In the genomic region with DNA sequence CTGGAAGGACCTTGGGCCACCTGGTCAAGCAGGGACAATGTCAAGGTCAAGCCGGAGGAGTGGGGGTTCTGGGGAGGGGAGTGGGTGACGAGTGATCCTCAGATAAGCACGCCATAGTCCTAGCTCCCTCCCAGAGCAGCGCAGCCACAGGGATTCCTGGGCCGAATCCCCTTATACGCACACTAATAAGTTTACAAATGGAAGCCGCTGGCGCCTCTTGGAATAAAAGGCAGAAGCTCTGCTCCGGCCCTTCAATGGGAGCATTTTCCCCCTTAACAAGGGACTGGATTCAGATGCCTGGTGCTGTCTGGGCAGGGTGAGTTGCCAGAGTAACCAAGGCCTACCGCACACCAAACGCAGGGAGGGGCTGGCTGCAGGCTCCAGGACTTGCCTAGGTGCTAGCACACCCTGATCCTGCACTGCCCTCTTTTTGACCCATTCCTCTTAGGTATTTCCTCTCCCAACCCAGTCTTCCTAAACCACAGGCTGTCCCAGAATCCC, we compare ENCODE assay signal across 8 mouse cellular contexts. TPM values are rescaled to one million over a fixed set of nuclear protein-coding genes. Genes with fewer than 3 reads are reported as not detected.
DNase-seq lines count a peak whose midpoint lies in the region; ATAC-seq and TF ChIP-seq lines count a peak whose summit lies in the region.

No protein-coding gene starts in this region.

- no peak for TF ChIP-seq CTCF in kidney, adult 2 months (conservative IDR thresholded peaks at IDR 0.05; ENCODE audit: insufficient read depth, insufficient read length, low read depth, low read length)
- no peak for TF ChIP-seq CTCF in stomach, postnatal 0 days (IDR thresholded peaks at IDR 0.05; ENCODE audit: low read depth)

- no peak; the same call in 1 of the 2 replicates for ATAC-seq in kidney, embryonic 15.5 days (replicated peaks; ENCODE audit: low FRiP score)
- 0 out of 2 replicates have a peak, but pooled peaks have one; percentile 33 for ATAC-seq in forebrain, embryonic 14.5 days
- ATAC-seq in liver, embryonic 13.5 days (ENCODE audit: low read depth) = no peak
- no peak for ATAC-seq in stomach, postnatal 0 days (ENCODE audit: low FRiP score, low TSS enrichment)
- no peak for ATAC-seq in erythroblast, adult 5-6 weeks (replicated peaks; ENCODE audit: low FRiP score, poor library complexity, severe bottlenecking)

- H3K27ac ChIP-seq in kidney, embryonic 15.5 days = no peak overlapping the region
- no peak overlapping the region for H3K27ac ChIP-seq in kidney, adult 2 months (ENCODE audit: insufficient read depth, low read depth, low read length)
- no peak overlapping the region for H3K27ac ChIP-seq in brown adipose tissue, adult 24 weeks (replicated peaks; ENCODE audit: low read depth, low read length)
- H3K27ac ChIP-seq in forebrain, embryonic 14.5 days (ENCODE audit: low read depth, low read length) = no peak overlapping the region; the same call in 1 of the 2 replicates
- H3K27ac ChIP-seq in liver, embryonic 13.5 days = no peak overlapping the region
- no peak overlapping the region for H3K27ac ChIP-seq in stomach, postnatal 0 days (replicated peaks)

- no peak overlapping the region for H3K9ac ChIP-seq in kidney, embryonic 15.5 days
- peak overlapping the region; percentile 68 for H3K9ac ChIP-seq in forebrain, embryonic 14.5 days (ENCODE audit: low read length)
- no peak overlapping the region for H3K9ac ChIP-seq in liver, embryonic 13.5 days
- H3K9ac ChIP-seq in stomach, postnatal 0 days (ENCODE audit: low read length) = no peak overlapping the region

- H3K4me1 ChIP-seq in kidney, embryonic 15.5 days = peaks cover 34% of the 10 kb centered on the region
- no peaks in the 10 kb centered on the region for H3K4me1 ChIP-seq in kidney, adult 2 months (ENCODE audit: control insufficient read depth, insufficient read depth, low read length)
- H3K4me1 ChIP-seq in brown adipose tissue, adult 24 weeks (ENCODE audit: control insufficient read depth, insufficient read depth, insufficient read length, low read length) = no peaks in the 10 kb centered on the region; the same call in 1 of the 2 replicates
- peaks cover 14% of the 10 kb centered on the region for H3K4me1 ChIP-seq in forebrain, embryonic 14.5 days (ENCODE audit: control insufficient read depth, insufficient read depth, low read length)
- H3K4me1 ChIP-seq in liver, embryonic 13.5 days (replicated peaks) = no peaks in the 10 kb centered on the region
- no peaks in the 10 kb centered on the region for H3K4me1 ChIP-seq in stomach, postnatal 0 days (replicated peaks; ENCODE audit: control insufficient read depth, insufficient read depth)

- 11% methylated on average over 11 of the region's 11 CpGs for WGBS in kidney, embryonic 15.5 days
- 44% methylated on average over 11 of the region's 11 CpGs for WGBS in kidney, adult 2 months
- WGBS in forebrain, embryonic 14.5 days = 2% methylated on average over 11 of the region's 11 CpGs
- WGBS in liver, embryonic 13.5 days (ENCODE audit: insufficient replicate concordance) = 10% methylated on average over 11 of the region's 11 CpGs
- WGBS in stomach, postnatal 0 days = 11% methylated on average over 11 of the region's 11 CpGs

- peak overlapping the region; percentile 52 for H3K4me3 ChIP-seq in kidney, embryonic 15.5 days (replicated peaks)
- H3K4me3 ChIP-seq in kidney, adult 2 months (ENCODE audit: insufficient read depth, low read depth, low read length) = no peak overlapping the region
- peak overlapping the region; percentile 58 for H3K4me3 ChIP-seq in brown adipose tissue, adult 24 weeks (ENCODE audit: insufficient read depth, low read depth, low read length)
- H3K4me3 ChIP-seq in forebrain, embryonic 14.5 days (ENCODE audit: low read depth, low read length) = peak overlapping the region; percentile 48
- no peak overlapping the region for H3K4me3 ChIP-seq in liver, embryonic 13.5 days (replicated peaks)
- H3K4me3 ChIP-seq in stomach, postnatal 0 days (ENCODE audit: low read depth, low read length) = peak overlapping the region; percentile 48

- DNase-seq in kidney, adult 2 months = no peak
- DNase-seq in forebrain, embryonic 14.5 days (ENCODE audit: low spot score) = peak; percentile 67
- DNase-seq in liver, embryonic 13.5 days = no peak
- DNase-seq in stomach, postnatal 0 days (ENCODE audit: low spot score) = peak; percentile 42
- DNase-seq in ovary, postnatal 10 days (ENCODE audit: low spot score) = no peak

- H3K36me3 ChIP-seq in kidney, embryonic 15.5 days = no peaks in the 10 kb centered on the region
- H3K36me3 ChIP-seq in kidney, adult 2 months (ENCODE audit: control insufficient read depth, insufficient read depth, low read length) = no peaks in the 10 kb centered on the region
- no peaks in the 10 kb centered on the region for H3K36me3 ChIP-seq in forebrain, embryonic 14.5 days (ENCODE audit: control insufficient read depth, insufficient read depth, low read length)
- H3K36me3 ChIP-seq in liver, embryonic 13.5 days = no peaks in the 10 kb centered on the region
- no peaks in the 10 kb centered on the region for H3K36me3 ChIP-seq in stomach, postnatal 0 days (ENCODE audit: control insufficient read depth, insufficient read depth, low read length)

- peak overlapping the region; percentile 97 for H3K4me2 ChIP-seq in kidney, embryonic 15.5 days
- H3K4me2 ChIP-seq in forebrain, embryonic 14.5 days (ENCODE audit: low read length) = peak overlapping the region; percentile 97
- peak overlapping the region; percentile 65 for H3K4me2 ChIP-seq in liver, embryonic 13.5 days
- peak overlapping the region; percentile 86 for H3K4me2 ChIP-seq in stomach, postnatal 0 days (replicated peaks; ENCODE audit: low read depth)

- no peaks in the 10 kb centered on the region for H3K9me3 ChIP-seq in kidney, embryonic 15.5 days (replicated peaks)
- no peaks in the 10 kb centered on the region for H3K9me3 ChIP-seq in forebrain, embryonic 14.5 days (replicated peaks; ENCODE audit: control insufficient read depth, low read length)
- H3K9me3 ChIP-seq in liver, embryonic 13.5 days (replicated peaks) = no peaks in the 10 kb centered on the region
- H3K9me3 ChIP-seq in stomach, postnatal 0 days (ENCODE audit: control insufficient read depth, low read length) = no peaks in the 10 kb centered on the region

- no peak for TF ChIP-seq EP300 in stomach, postnatal 0 days (optimal IDR thresholded peaks at IDR 0.05)

- peaks cover 15% of the 10 kb centered on the region; the same call in 1 of the 2 replicates for H3K27me3 ChIP-seq in kidney, embryonic 15.5 days
- H3K27me3 ChIP-seq in kidney, adult 2 months (replicated peaks; ENCODE audit: control insufficient read depth, insufficient read depth, low read length) = no peaks in the 10 kb centered on the region
- no peaks in the 10 kb centered on the region for H3K27me3 ChIP-seq in forebrain, embryonic 14.5 days (replicated peaks; ENCODE audit: control insufficient read depth, insufficient read depth, low read length)
- H3K27me3 ChIP-seq in liver, embryonic 13.5 days = peaks cover 49% of the 10 kb centered on the region
- H3K27me3 ChIP-seq in stomach, postnatal 0 days (ENCODE audit: control insufficient read depth, insufficient read depth, low read length) = no peaks in the 10 kb centered on the region; the same call in 1 of the 2 replicates

- no peak for TF ChIP-seq POLR2A in kidney, adult 2 months (IDR thresholded peaks at IDR 0.05; ENCODE audit: low read depth, low read length)

RNA-seq across cellular contexts. Expression of a gene that starts 46.2 kb away (rescaled TPM):
- 3.5 and 4.0 TPM in 2 replicates for polyA plus RNA-seq in kidney, embryonic 15.5 days (2015; fragmentation: Nextera tagmentation; extraction: Ambion mirVana)
- 0.05 and 0.11 TPM in 2 replicates for polyA plus RNA-seq in kidney, adult 2 months (2012; rRNA removed)
- polyA plus RNA-seq in brown adipose tissue, adult 24 weeks (2012; ENCODE audit: insufficient read depth, insufficient read length, missing spikeins) = 0.21 and 0.36 TPM in 2 replicates
- 1.4 and 1.9 TPM in 2 replicates for polyA plus RNA-seq in forebrain, embryonic 14.5 days (2014; fragmentation: Nextera tagmentation; extraction: Ambion mirVana)
- 1.1 and 1.5 TPM in 2 replicates for polyA plus RNA-seq in liver, embryonic 13.5 days (2015; fragmentation: Nextera tagmentation; extraction: Ambion mirVana)
- polyA plus RNA-seq in stomach, postnatal 0 days (2015; fragmentation: Nextera tagmentation; extraction: Ambion mirVana) = 0.10 and 0.19 TPM in 2 replicates
- total RNA-seq in erythroblast, adult 5-6 weeks (2015; ENCODE audit: low replicate concordance) = not detected in 2 replicates
- not detected in 2 replicates for total RNA-seq in erythroblast, adult 5-6 weeks (2017; ENCODE audit: low replicate concordance)

Comparison
In these comparisons a context has a peak if more than half of its experiments do, and no peak if none do; other contexts are left out.
1. H3K4me3 ChIP-seq: peak in kidney, embryonic 15.5 days (single experiment), brown adipose tissue, adult 24 weeks (single experiment), forebrain, embryonic 14.5 days (single experiment) and stomach, postnatal 0 days (single experiment); none in kidney, adult 2 months (single experiment) and liver, embryonic 13.5 days (single experiment).
2. DNase-seq: peak in forebrain, embryonic 14.5 days (single experiment) and stomach, postnatal 0 days (single experiment); none in kidney, adult 2 months (single experiment), liver, embryonic 13.5 days (single experiment) and ovary, postnatal 10 days (single experiment).
3. Peak in every context shown above with its lines, with median percentiles within 50 percentile points of each other: H3K4me2 ChIP-seq.